Mouse (Mus musculus) frontal cortex, adult 2 months (tissue): ENCODE results near the gene Srprb. TPM values are rescaled to one million over a fixed set of nuclear protein-coding genes. Genes with fewer than 3 reads are reported as not detected.
"Not testable (repeated sequence)": the region's sequence is repeated elsewhere in the genome, so short reads cannot be mapped to it uniquely, and the experiment has no call there.

ENCODE experiments used
- DNase-seq, 2 experiments: peaks; one replicate each; pipeline ENCODE4 v3.0.0; 2022; ENCODE audit warnings: low spot score in 1 of 2; ENCODE audit errors: extremely low spot score in 1 of 2
- polyA plus RNA-seq: library from polyadenylated mRNA; depleted of rRNA; stranded (reverse); fragments of >200 nt; gene quantifications from 2 replicates; pipeline ENCODE4 v1.2.3, GENCODE M21; 2012

The Srprb gene
- polyA plus RNA-seq, 1 experiment, result 35.9 TPM

GRCm38 (mm10) chr9:103212654-103213420, 10.9 kb upstream of the Srprb start:
- DNase-seq, result peak in 1 of 2 experiments; percentile 47

DNA sequence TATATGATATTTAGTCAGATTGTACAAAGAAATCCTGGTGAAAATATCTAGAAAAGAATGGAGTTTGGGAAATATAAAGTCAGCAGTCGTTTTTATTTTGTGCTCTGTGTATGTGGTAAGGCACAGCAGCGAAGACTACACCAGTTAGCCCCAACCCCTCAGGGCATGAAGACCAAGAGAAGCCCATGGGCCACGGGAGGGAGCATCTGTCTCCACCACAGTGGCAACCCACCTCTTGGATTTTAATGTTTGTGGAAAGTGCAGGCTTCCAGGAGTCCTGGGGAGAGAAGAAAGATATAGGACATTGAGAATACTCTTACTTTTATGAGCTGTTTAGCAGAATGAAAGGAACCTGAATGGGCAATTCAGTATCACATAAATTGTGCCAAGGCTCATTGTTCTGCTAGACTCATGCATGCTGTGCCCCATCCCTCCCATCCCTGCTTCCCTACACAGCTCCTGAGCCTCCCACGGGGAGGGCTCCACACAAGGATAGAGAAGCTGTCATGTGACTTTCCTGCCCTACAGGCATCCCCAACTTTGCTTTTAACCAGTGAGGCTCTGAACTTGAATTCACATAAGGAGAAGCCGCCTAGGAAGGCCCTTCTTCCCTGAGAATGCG, 7.0 kb upstream of the Srprb start:
- no peak for DNase-seq

DNA sequence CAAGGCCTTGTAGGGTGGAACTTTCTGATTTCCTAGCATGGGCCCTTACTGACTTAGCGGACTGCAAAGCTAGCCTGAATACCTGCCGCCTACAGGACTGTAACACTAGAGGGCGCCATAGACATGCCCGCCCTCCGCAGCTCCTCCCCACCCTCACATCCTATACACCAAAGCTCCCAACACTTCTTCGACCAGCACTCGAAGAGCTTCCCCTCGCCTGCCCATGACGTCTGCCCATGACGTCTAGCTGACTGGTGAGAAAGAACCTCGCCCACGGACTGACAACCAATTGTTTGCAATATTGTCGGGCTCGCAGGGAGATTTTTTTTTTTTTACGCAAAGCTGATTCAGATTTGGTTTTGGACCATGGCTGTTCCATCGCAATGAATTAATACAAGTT, 5.9 kb upstream of the Srprb start:
- peak; percentile 45 to 80 for DNase-seq

GRCm38 (mm10) chr9:103205786-103206185, 3.8 kb upstream of the Srprb start:
- DNase-seq, result no peak

GRCm38 (mm10) chr9:103188416-103188815, 13.5 kb downstream of the Srprb start:
- DNase-seq, result no peak

DNA sequence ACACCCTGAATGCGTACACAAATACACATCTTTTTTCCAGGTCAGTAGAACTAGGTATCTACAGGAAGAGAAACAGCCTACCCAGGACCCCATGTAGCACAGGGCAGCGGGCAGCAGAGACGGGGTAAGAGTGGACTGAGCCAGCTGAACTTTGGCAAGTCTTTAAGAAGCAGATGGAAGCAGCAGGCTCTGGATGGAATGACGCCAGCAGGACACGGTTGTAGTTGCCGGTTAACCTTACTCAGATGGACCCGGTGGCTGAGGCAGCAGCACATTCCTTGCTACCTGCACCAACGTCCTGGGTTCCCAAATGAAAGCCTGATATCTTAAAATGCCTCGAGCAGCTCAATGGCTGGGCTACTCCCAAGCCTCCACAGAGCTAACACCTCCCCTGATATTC, 15.2 kb downstream of the Srprb start:
- peak in 1 of 2 experiments; percentile 37 for DNase-seq

DNA sequence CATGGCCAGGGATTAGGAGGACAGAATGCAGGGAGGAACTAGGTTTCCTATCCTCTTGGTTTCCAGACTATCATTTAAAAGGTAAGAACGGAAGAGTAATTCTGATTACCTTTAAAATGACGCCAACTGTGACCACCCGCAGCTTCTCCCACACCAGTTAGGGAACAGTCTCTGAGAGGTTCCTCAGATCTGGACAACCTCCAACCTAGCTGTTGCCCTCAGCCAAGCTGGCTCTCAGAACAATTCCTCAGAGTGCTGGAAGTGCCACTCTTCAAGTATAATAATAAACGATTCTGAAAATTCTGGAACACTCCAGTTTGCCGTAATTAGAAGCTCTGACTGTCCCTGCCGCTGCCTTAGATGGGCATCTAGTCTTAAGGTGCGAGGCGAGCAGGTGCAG, 16.0 kb downstream of the Srprb start:
- peak in 1 of 2 experiments; percentile 46 for DNase-seq

- no peak for DNase-seq
Measured at GRCm38 (mm10) chr9:103184855-103185254, 17.1 kb downstream of the Srprb start.

DNA sequence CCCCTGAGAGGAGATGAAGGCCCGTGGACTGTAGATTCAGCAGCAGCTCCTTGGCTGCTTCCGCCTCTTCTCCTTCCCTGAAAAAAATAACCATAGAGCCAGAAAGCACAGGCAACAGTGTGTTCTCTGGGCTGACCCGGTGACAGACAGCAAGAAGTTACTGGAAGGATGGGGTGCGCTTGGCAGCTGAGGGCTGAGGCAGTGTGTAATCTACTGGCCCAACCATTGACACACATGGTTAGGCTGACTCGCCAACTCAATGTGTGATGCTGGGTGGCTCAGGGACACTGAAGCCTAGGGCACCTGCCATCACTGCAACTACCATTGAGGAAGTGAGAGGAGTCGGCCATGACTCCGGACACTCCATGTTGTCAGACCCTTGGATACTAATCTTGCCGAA, 20.1 kb downstream of the Srprb start:
- DNase-seq, result no peak

- peak in 1 of 2 experiments; percentile 56 for DNase-seq
Measured at GRCm38 (mm10) chr9:103180807-103181565, 21.0 kb downstream of the Srprb start.

DNA sequence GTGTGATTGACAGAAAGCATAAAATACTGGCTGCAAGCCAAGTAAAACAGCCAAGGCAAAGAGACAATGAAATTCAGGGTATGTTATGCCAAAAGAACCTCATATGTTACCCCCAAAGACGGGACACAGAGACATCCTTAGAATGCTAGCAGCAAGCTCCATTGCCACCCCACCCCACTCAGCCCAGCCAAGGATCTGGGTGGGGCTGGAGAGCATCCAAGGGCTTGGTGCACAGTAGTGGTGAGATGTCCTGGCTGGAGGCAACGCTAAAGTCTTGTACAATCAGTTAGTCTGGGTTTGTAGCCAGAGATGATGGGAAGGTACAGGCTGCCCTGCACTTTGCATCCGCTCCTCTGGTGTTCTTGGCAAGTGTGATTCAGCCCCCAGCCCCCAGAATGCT, 21.6 kb downstream of the Srprb start:
- DNase-seq, result peak in 1 of 2 experiments; percentile 25

DNA sequence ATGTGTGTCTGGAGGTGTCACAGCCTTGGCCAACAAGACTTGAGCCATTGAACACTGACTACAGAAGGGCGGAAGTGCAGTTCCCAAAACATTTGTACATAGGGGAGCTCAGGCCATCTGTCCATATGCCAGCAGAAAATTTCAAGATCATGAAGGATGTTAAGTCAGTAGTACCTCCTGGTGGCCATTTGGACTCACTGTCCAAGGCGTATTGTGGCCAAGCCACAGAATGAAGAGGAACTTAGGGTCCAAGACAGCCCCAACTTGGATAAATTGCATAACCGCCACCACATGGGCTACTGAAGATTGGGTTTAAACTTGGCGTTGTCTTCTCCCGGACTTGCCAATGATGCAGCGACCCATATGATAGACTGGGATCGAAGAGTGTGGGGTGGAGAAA, 26.2 kb downstream of the Srprb start:
- no peak for DNase-seq

DNA sequence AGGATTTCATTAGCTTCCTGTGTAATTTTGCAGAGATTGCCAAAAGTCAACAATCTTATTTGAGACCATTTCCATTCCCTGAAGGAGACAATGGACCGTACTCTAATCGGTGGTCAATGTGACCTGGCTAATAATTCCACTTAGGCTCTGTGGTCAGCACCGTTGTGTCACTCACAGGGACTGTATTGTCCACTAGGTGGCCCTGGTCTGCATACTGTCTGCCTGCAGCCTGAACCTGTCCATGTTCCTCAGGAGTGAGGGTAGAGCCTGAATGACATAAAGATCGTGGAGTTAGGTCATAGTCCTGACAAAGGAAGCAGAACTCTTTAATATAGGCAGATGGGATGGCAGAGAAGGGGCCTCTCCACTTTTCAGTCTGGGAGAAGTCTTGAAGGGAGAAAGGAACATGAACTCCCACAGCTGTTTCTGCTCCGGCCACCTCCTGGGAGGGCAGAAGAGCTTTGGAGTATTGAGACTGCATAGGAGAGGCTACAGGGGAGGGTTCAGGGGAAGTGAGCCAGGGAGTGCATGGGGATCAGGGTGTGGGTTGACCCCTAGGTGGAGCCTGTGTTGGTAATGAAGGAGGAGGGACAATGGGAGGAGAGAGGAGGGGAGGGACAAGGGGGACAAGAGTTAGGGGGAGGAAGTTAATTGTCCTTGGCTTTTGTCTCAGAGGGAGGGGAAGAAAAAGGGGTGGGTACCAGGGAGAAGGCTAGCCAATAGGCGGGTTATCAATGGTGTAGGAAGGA, 27.0 kb downstream of the Srprb start:
- peak in 1 of 2 experiments; percentile 39 for DNase-seq

GRCm38 (mm10) chr9:103168771-103169170, 33.2 kb downstream of the Srprb start:
- peak in 1 of 2 experiments; percentile 54 for DNase-seq

DNA sequence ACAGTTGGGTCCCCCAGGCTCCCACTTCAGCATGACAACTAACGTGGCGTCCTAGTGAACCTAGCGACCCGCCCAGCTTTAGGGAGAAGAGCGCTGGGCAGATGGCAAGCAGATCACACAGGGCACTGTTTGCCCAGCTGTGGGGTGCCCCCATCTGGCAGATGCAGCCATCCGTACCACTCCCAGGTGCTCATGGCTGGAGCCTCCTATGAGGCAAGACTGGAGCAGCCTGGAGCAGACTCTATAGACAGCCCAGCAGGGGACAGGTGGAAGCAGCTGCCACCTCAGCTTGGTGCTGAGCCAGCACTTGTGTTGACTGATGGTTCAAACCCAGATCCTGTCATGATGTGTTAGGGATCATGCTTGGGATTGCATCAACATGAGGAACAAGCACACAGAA, 33.9 kb downstream of the Srprb start:
- no peak for DNase-seq

GRCm38 (mm10) chr9:103163806-103164205, 38.1 kb downstream of the Srprb start:
- no peak for DNase-seq

GRCm38 (mm10) chr9:103155158-103155557, 46.8 kb downstream of the Srprb start:
- DNase-seq, result not testable (repeated sequence)

GRCm38 (mm10) chr9:103154568-103154967, 47.4 kb downstream of the Srprb start:
- DNase-seq, result no peak

DNA sequence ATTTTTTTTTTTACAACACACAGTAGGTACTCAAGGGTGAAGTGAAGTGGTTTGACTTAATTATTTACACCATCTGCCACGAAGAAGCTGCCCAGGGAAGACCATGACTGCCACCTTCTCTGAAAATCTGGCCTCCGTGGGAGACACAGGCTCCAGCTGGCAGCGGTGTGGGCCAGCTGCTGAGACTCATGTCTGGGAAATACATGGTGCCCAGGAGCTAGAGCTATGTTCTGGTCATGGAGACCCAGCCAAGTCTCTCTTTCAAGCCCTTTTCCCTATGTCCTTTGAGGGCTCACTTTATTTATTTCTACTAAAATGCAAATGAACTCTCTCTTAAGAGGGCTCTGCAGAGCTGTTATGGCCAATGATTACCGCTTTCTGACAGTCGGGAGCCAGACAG, 48.7 kb downstream of the Srprb start:
- no peak for DNase-seq

DNA sequence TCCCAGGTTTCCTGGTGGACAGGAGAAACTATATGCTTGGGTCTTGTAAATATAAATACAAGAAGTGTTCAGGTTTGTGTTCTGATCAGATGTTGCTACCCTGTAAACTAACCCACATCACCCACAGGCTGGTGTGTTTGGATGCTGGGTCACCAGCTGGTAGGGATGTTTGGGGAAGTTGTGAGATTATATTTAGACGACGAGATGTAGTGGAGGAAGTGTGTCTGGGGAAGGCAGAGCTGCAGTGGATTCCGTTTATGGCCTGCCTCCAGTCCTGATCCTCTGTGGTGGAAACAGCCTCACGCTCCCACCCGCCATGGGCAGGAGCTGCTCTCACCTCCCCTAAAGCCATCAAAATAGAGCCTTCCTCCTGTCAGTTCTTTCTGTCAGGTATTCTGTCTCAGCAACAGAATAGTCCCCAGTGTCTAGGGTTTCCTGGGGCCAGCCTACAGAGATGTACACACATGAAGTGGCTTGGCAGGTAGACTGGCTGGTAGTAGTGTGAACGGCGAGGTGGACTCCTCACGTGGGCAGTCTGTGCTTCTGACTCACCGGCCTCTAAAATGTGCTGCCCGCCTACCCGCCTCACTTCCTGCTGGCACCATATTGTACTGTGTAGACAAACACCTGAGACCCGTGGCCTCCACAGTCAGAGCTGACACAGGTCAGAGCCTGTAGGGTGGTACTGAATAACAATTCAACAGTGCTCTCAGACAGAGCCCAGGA, 52.7 kb downstream of the Srprb start:
- DNase-seq, result no peak
